Mouse (Mus musculus) thymus, adult 2 months (tissue): ENCODE data around the gene Edf1.

Experiments used
- CTCF ChIP-seq: fragments of 200-500 bp; IDR thresholded peaks from 2 replicates; pipeline ENCODE4 v1.5.1; 2012; ENCODE audit warnings: mild to moderate bottlenecking, control low read depth, low read length, moderate library complexity, borderline replicate concordance; ENCODE audit not compliant: control insufficient read depth, poor library complexity, insufficient read depth; ENCODE audit errors: extremely low read depth
- POLR2A ChIP-seq: fragments of 200-500 bp; IDR thresholded peaks from 2 replicates; pipeline ENCODE4 v1.6.1; 2012; ENCODE audit warnings: mild to moderate bottlenecking, low read length, control low read depth, moderate library complexity; ENCODE audit not compliant: control insufficient read depth, poor library complexity, insufficient read depth; ENCODE audit errors: extremely low read depth

- TF ChIP-seq POLR2A: no peak
- no peak for TF ChIP-seq CTCF
Observed at GRCm38 (mm10) chr2:25576965-25577891, 19.6 kb downstream of the Edf1 start.
